Mouse (Mus musculus): ENCODE measurements around the gene Asgr1.

GRCm38 (mm10) chr11:70029829-70030550, 23.9 kb upstream of the Asgr1 start:
- TF ChIP-seq CTCF (IDR thresholded peaks at IDR 0.05; ENCODE audit: low read depth, low read length) = no peak
- no peak for TF ChIP-seq POLR2AphosphoS5 (IDR thresholded peaks at IDR 0.05; ENCODE audit: insufficient replicate concordance, low read depth, low read length)
- no peak for TF ChIP-seq GATA1 (IDR thresholded peaks at IDR 0.05; ENCODE audit: borderline replicate concordance, low read length)
